Mouse (Mus musculus) liver, embryonic 13.5 days (tissue): Measurements from ENCODE around the gene Edc3. TPM values are rescaled to one million over a fixed set of nuclear protein-coding genes. Genes with fewer than 3 reads are reported as not detected.

Source experiments
- ATAC-seq: fragments of 200-750 bp; cut with Nextera tagmentation; 2 replicates; pipeline ENCODE4 v1.8.0; 2017; ENCODE audit warnings: low read depth, mild to moderate bottlenecking, moderate number of reproducible peaks, moderate library complexity
- DNase-seq: peaks from one replicate; pipeline ENCODE4 v3.0.0; 2022
- H3K27ac ChIP-seq: fragments of 300-500 bp; sonication (generic); 2 replicates; pipeline ENCODE4 v1.5.1; 2015; ENCODE audit warnings: moderate library complexity, mild to moderate bottlenecking, inconsistent platforms
- H3K27me3 ChIP-seq: fragments of 300-500 bp; sonication (generic); 2 replicates; pipeline ENCODE4 v1.6.1; 2015; ENCODE audit warnings: mild to moderate bottlenecking, inconsistent platforms
- H3K36me3 ChIP-seq: fragments of 300-500 bp; sonication (generic); 2 replicates; pipeline ENCODE4 v1.6.1; 2015; ENCODE audit warnings: mild to moderate bottlenecking, inconsistent platforms
- H3K4me1 ChIP-seq: fragments of 300-500 bp; sonication (generic); replicated peaks from 2 replicates; pipeline ENCODE4 v1.6.1; 2015; ENCODE audit warnings: inconsistent platforms
- H3K4me2 ChIP-seq: fragments of 300-500 bp; sonication (generic); 2 replicates; pipeline ENCODE4 v1.6.1; 2015; ENCODE audit warnings: inconsistent platforms, mild to moderate bottlenecking, moderate library complexity
- H3K4me3 ChIP-seq: fragments of 300-500 bp; sonication (generic); replicated peaks from 2 replicates; pipeline ENCODE4 v1.5.1; 2015; ENCODE audit warnings: mild to moderate bottlenecking, inconsistent platforms
- H3K9ac ChIP-seq: fragments of 300-500 bp; sonication (generic); 2 replicates; pipeline ENCODE4 v1.6.1; 2015; ENCODE audit warnings: mild to moderate bottlenecking, inconsistent platforms
- H3K9me3 ChIP-seq: fragments of 300-500 bp; sonication (generic); replicated peaks from 2 replicates; pipeline ENCODE4 v1.6.1; 2016; ENCODE audit warnings: inconsistent platforms
- WGBS: fragments of 180-500 bp; shearing (Covaris S2); methylation state at CpG from one replicate; pipeline ENCODE4 v1.1.7; 2015; ENCODE audit not compliant: insufficient replicate concordance; 5-methylcytosine and 5-hydroxymethylcytosine counted together
- polyA plus RNA-seq: library from polyadenylated mRNA; unstranded; fragments of >200 nt; fragmentation: Nextera tagmentation; extraction: Ambion mirVana; gene quantifications from 2 replicates; pipeline ENCODE4 v1.2.1, GENCODE M21; 2015

The Edc3 gene
- polyA plus RNA-seq, 1 experiment from 2014 or later: 16.7 TPM

- H3K4me1 ChIP-seq: peaks cover 72% of the 10 kb centered on the region
- WGBS: 3% methylated on average over 1 of the region's 1 CpGs
- no peak overlapping the region for H3K4me3 ChIP-seq
- no peak for ATAC-seq
- DNase-seq: peak; percentile 47
- H3K36me3 ChIP-seq: no peaks in the 10 kb centered on the region
- H3K4me2 ChIP-seq: peak overlapping the region; percentile 45
- H3K27ac ChIP-seq: peak overlapping the region; percentile 100
- peak overlapping the region; percentile 64 for H3K9ac ChIP-seq
- H3K27me3 ChIP-seq: no peaks in the 10 kb centered on the region
- no peaks in the 10 kb centered on the region for H3K9me3 ChIP-seq
Observed at GRCm38 (mm10) chr9:57774168-57774567, 65.8 kb downstream of the Edc3 start.

GRCm38 (mm10) chr9:57775026-57775425 is 66.7 kb downstream of the Edc3 start:
- DNase-seq (no peak), ATAC-seq (no peak)
- Histone ChIP-seq H3K4me3 (no peak overlapping the region), H3K27ac (peak overlapping the region; percentile 100; the same call in 1 of the 2 replicates), H3K9me3 (no peaks in the 10 kb centered on the region), H3K36me3 (no peaks in the 10 kb centered on the region), H3K9ac (peak overlapping the region; percentile 38), H3K4me1 (peaks cover 63% of the 10 kb centered on the region), H3K4me2 (no peak overlapping the region), H3K27me3 (no peaks in the 10 kb centered on the region)
- 60% methylated on average over 5 of the region's 5 CpGs for WGBS

GRCm38 (mm10) chr9:57775736-57776135 is 67.4 kb downstream of the Edc3 start:
- ATAC-seq: no peak
- H3K9me3 ChIP-seq: no peaks in the 10 kb centered on the region
- H3K9ac ChIP-seq: peak overlapping the region; percentile 11; the same call in 1 of the 2 replicates
- H3K27me3 ChIP-seq: no peaks in the 10 kb centered on the region
- no peaks in the 10 kb centered on the region for H3K36me3 ChIP-seq
- H3K27ac ChIP-seq: no peak overlapping the region
- no peak for DNase-seq
- no peak overlapping the region for H3K4me3 ChIP-seq
- no peak overlapping the region for H3K4me2 ChIP-seq
- WGBS: 69% methylated on average over 4 of the region's 4 CpGs
- H3K4me1 ChIP-seq: peaks cover 56% of the 10 kb centered on the region

GRCm38 (mm10) chr9:57782656-57783055 is 74.3 kb downstream of the Edc3 start:
- WGBS: 75% methylated on average over 3 of the region's 3 CpGs
- no peak for DNase-seq

GRCm38 (mm10) chr9:57789733-57790132 is 81.4 kb downstream of the Edc3 start:
- DNase-seq (no peak), ATAC-seq (no peak)
- H3K4me2 ChIP-seq: no peak overlapping the region
- WGBS: 31% methylated on average over 3 of the region's 3 CpGs
- H3K4me1 ChIP-seq: peaks cover 10% of the 10 kb centered on the region; the same call in 1 of the 2 replicates
- no peak overlapping the region for H3K4me3 ChIP-seq
- H3K9ac ChIP-seq: no peak overlapping the region
- peaks cover 52% of the 10 kb centered on the region for H3K36me3 ChIP-seq
- H3K9me3 ChIP-seq: no peaks in the 10 kb centered on the region
- H3K27me3 ChIP-seq: no peaks in the 10 kb centered on the region
- 0 out of 2 replicates have a peak overlapping the region, but pooled peaks have one; percentile 16 for H3K27ac ChIP-seq

More at GRCm38 (mm10) chr9:57782656-57783055, 74.3 kb downstream of the Edc3 start:
- Histone ChIP-seq H3K9me3 (no peaks in the 10 kb centered on the region), H3K27me3 (no peaks in the 10 kb centered on the region), H3K36me3 (no peaks in the 10 kb centered on the region), H3K4me1 (peaks cover 4% of the 10 kb centered on the region; the same call in 1 of the 2 replicates), H3K27ac (no peak overlapping the region), H3K4me3 (no peak overlapping the region), H3K9ac (no peak overlapping the region), H3K4me2 (no peak overlapping the region)
- no peak for ATAC-seq

GRCm38 (mm10) chr9:57797456-57797855 is 89.1 kb downstream of the Edc3 start:
- Histone ChIP-seq H3K4me1 (peaks cover 30% of the 10 kb centered on the region), H3K36me3 (peaks cover 66% of the 10 kb centered on the region), H3K4me3 (no peak overlapping the region), H3K27me3 (no peaks in the 10 kb centered on the region), H3K9me3 (no peaks in the 10 kb centered on the region), H3K4me2 (no peak overlapping the region), H3K9ac (no peak overlapping the region), H3K27ac (no peak overlapping the region)
- WGBS: 86% methylated on average over 8 of the region's 8 CpGs
- no peak for ATAC-seq
- DNase-seq: no peak

GRCm38 (mm10) chr9:57798725-57799253 is 90.4 kb downstream of the Edc3 start:
- no peak for ATAC-seq
- no peak for DNase-seq

GRCm38 (mm10) chr9:57800325-57800975 is 92.1 kb downstream of the Edc3 start:
- H3K9me3 ChIP-seq: no peaks in the 10 kb centered on the region
- ATAC-seq (peak; percentile 76), DNase-seq (peak; percentile 36)
- H3K27ac ChIP-seq: peak overlapping the region; percentile 19; the same call in 1 of the 2 replicates
- WGBS: 56% methylated on average over 9 of the region's 9 CpGs
- peak overlapping the region; percentile 30; the same call in 1 of the 2 replicates for H3K9ac ChIP-seq
- no peaks in the 10 kb centered on the region for H3K27me3 ChIP-seq
- H3K4me1 ChIP-seq: peaks cover 57% of the 10 kb centered on the region
- peaks cover 38% of the 10 kb centered on the region for H3K36me3 ChIP-seq
- H3K4me2 ChIP-seq: peak overlapping the region; percentile 34
- H3K4me3 ChIP-seq: no peak overlapping the region

More at GRCm38 (mm10) chr9:57798725-57799253, 90.4 kb downstream of the Edc3 start:
- Histone ChIP-seq H3K27me3 (no peaks in the 10 kb centered on the region), H3K36me3 (peaks cover 53% of the 10 kb centered on the region), H3K9me3 (no peaks in the 10 kb centered on the region), H3K9ac (no peak overlapping the region), H3K4me2 (no peak overlapping the region), H3K4me3 (no peak overlapping the region), H3K4me1 (peaks cover 43% of the 10 kb centered on the region), H3K27ac (no peak overlapping the region)
- 58% methylated on average over 10 of the region's 10 CpGs for WGBS

Other genes with a start within 250 kb of the Edc3 start
- gene Scamp5, start 240.5 kb upstream of the Edc3 start, polyA plus RNA-seq: 7.2 and 8.2 TPM in 2 replicates
- gene Rpp25, start 204.5 kb upstream of the Edc3 start, polyA plus RNA-seq: 0.59 and 0.77 TPM in 2 replicates
- 412 and 430 TPM in 2 replicates for gene Cox5a, start 187.3 kb upstream of the Edc3 start, polyA plus RNA-seq
- 7.6 and 8.2 TPM in 2 replicates for gene Fam219b, start 171.0 kb upstream of the Edc3 start, polyA plus RNA-seq
- gene Mpi, start 155.8 kb upstream of the Edc3 start, polyA plus RNA-seq: 12.3 and 13.2 TPM in 2 replicates
- 26.9 and 27.6 TPM in 2 replicates for gene Scamp2, start 147.6 kb upstream of the Edc3 start, polyA plus RNA-seq
- 3.6 and 3.7 TPM in 2 replicates for gene Ulk3, start 119.1 kb upstream of the Edc3 start, polyA plus RNA-seq
- gene Cplx3, start 102.3 kb upstream of the Edc3 start, polyA plus RNA-seq: not detected in 2 replicates
- gene Lman1l, start 87.8 kb upstream of the Edc3 start, polyA plus RNA-seq: 0.06 TPM in 1 of 2 replicates, not detected in the other
- 20.7 and 21.7 TPM in 2 replicates for gene Csk, start 54.9 kb upstream of the Edc3 start, polyA plus RNA-seq
- 0.10 TPM in 1 of 2 replicates, not detected in the other for gene Cyp1a2, start 24.8 kb upstream of the Edc3 start, polyA plus RNA-seq
- 0.17 and 0.22 TPM in 2 replicates for gene Cyp1a1, start 20.6 kb upstream of the Edc3 start, polyA plus RNA-seq
- gene Clk3, start 57.3 kb downstream of the Edc3 start, polyA plus RNA-seq: 86.2 and 97.4 TPM in 2 replicates
- gene Arid3b, start 128.3 kb downstream of the Edc3 start, polyA plus RNA-seq: 9.7 and 11.7 TPM in 2 replicates
- 58.9 and 64.1 TPM in 2 replicates for gene Ubl7, start 202.4 kb downstream of the Edc3 start, polyA plus RNA-seq
- not detected in 2 replicates for gene Sema7a, start 231.6 kb downstream of the Edc3 start, polyA plus RNA-seq